8 mouse cellular contexts compared by ENCODE assay signal in the genomic region with DNA sequence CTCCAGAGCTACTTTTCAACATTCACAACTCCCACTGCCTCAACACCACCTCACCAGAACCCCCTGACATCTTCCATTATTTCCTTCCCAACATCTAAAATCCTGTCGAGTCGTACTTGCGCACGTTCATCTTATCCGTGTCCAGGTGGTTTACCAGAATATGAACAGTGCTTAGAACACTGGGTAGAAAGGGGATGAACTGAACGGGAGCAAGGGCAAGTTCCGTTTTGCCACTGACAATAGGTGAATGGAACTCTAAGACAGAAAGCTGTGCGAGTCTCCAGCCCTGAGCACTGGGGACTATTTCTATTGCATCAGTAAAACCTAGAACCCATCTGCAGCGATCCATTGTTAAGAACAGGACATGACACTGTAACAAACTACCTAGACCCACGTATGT. TPM values are rescaled to one million over a fixed set of nuclear protein-coding genes. Genes with fewer than 3 reads are reported as not detected.
DNase-seq lines count a peak whose midpoint lies in the region; ATAC-seq and TF ChIP-seq lines count a peak whose summit lies in the region.

No protein-coding gene starts in this region.

- no peak for TF ChIP-seq POLR2A in MEL (IDR thresholded peaks at IDR 0.05; ENCODE audit: control insufficient read depth in 1 of 2, insufficient read depth in 1 of 2, low read depth in 1 of 2, low read length in 2 of 2, poor library complexity in 1 of 2)

- peak overlapping the region; percentile 78 to 97 for H3K4me3 ChIP-seq in heart, embryonic 14.5 days (ENCODE audit: control insufficient read depth in 1 of 2, insufficient read depth in 1 of 2, low read depth in 1 of 2, low read length in 2 of 2)
- H3K4me3 ChIP-seq in MEL (ENCODE audit: control insufficient read depth in 1 of 2, insufficient read depth in 1 of 2, low read depth in 2 of 2, low read length in 2 of 2), result peak overlapping the region; percentile 96 to 97
- peak overlapping the region; percentile 99 for H3K4me3 ChIP-seq in heart, postnatal 0 days (ENCODE audit: low read depth, low read length)
- peak overlapping the region; percentile 97 for H3K4me3 ChIP-seq in midbrain, embryonic 12.5 days

- ATAC-seq in heart, embryonic 14.5 days (ENCODE audit: insufficient number of reproducible peaks, insufficient read depth, low FRiP score, low read depth), result no peak
- no peak for ATAC-seq in heart, postnatal 0 days (ENCODE audit: insufficient read depth, low read depth)
- no peak for ATAC-seq in midbrain, embryonic 12.5 days (ENCODE audit: low FRiP score, low read depth)
- ATAC-seq in monocyte, adult 5-6 weeks (replicated peaks; ENCODE audit: insufficient number of reproducible peaks, low FRiP score, low TSS enrichment, poor library complexity, severe bottlenecking), result no peak

- no peak for TF ChIP-seq CTCF in MEL (IDR thresholded peaks at IDR 0.05 in 2 of 3, conservative IDR thresholded peaks at IDR 0.05 in 1 of 3; ENCODE audit: control insufficient read depth in 1 of 3, insufficient read depth in 1 of 3, low read depth in 2 of 3, low read length in 3 of 3, poor library complexity in 1 of 3, severe bottlenecking in 1 of 3)
- TF ChIP-seq CTCF in heart, postnatal 0 days (IDR thresholded peaks at IDR 0.05; ENCODE audit: low read depth), result no peak

- TF ChIP-seq RAD21 in MEL (IDR thresholded peaks at IDR 0.05; ENCODE audit: low read depth, low read length), result no peak

- peaks cover 13 to 27% of the 10 kb centered on the region in 2 experiments for H3K4me1 ChIP-seq in heart, embryonic 14.5 days (ENCODE audit: control insufficient read depth in 2 of 2, insufficient read depth in 2 of 2, low read length in 2 of 2)
- H3K4me1 ChIP-seq in MEL (ENCODE audit: control insufficient read depth in 1 of 2, insufficient read depth in 2 of 2, low read length in 2 of 2), result peaks cover 3 to 12% of the 10 kb centered on the region in 2 experiments; a peak in 3 of 4 replicates
- peaks cover 27% of the 10 kb centered on the region for H3K4me1 ChIP-seq in heart, postnatal 0 days (ENCODE audit: control insufficient read depth, insufficient read depth)
- H3K4me1 ChIP-seq in midbrain, embryonic 12.5 days, result peaks cover 16% of the 10 kb centered on the region

- H3K4me2 ChIP-seq in heart, embryonic 14.5 days (ENCODE audit: low read length), result peak overlapping the region; percentile 77
- H3K4me2 ChIP-seq in heart, postnatal 0 days (ENCODE audit: low read depth, low read length), result peak overlapping the region; percentile 90
- H3K4me2 ChIP-seq in midbrain, embryonic 12.5 days (replicated peaks), result peak overlapping the region; percentile 60

- H3K36me3 ChIP-seq in heart, embryonic 14.5 days (ENCODE audit: control insufficient read depth, insufficient read depth, low read length), result no peaks in the 10 kb centered on the region
- H3K36me3 ChIP-seq in MEL (ENCODE audit: control insufficient read depth in 1 of 2, insufficient read depth in 2 of 2, low read length in 2 of 2), result peaks cover 0 to 17% of the 10 kb centered on the region in 2 experiments; a peak in 2 of 4 replicates
- H3K36me3 ChIP-seq in heart, postnatal 0 days (replicated peaks; ENCODE audit: control insufficient read depth, insufficient read depth, low read length), result no peaks in the 10 kb centered on the region
- H3K36me3 ChIP-seq in midbrain, embryonic 12.5 days, result no peaks in the 10 kb centered on the region

- H3K27me3 ChIP-seq in heart, embryonic 14.5 days (ENCODE audit: control insufficient read depth, insufficient read depth, low read length), result no peaks in the 10 kb centered on the region
- H3K27me3 ChIP-seq in MEL (ENCODE audit: control insufficient read depth in 1 of 2, insufficient read depth in 2 of 2, low read length in 2 of 2), result no peaks in the 10 kb centered on the region
- no peaks in the 10 kb centered on the region for H3K27me3 ChIP-seq in heart, postnatal 0 days (ENCODE audit: control insufficient read depth, insufficient read depth, low read length)
- H3K27me3 ChIP-seq in midbrain, embryonic 12.5 days, result no peaks in the 10 kb centered on the region

- peak overlapping the region; percentile 92 for H3K9ac ChIP-seq in heart, embryonic 14.5 days (ENCODE audit: low read length)
- peak overlapping the region; percentile 91 for H3K9ac ChIP-seq in MEL (ENCODE audit: control insufficient read depth, low read depth, low read length, poor library complexity, severe bottlenecking)
- H3K9ac ChIP-seq in heart, postnatal 0 days (replicated peaks; ENCODE audit: low read depth, low read length), result peak overlapping the region; percentile 92
- peak overlapping the region; percentile 87 for H3K9ac ChIP-seq in midbrain, embryonic 12.5 days (replicated peaks)

- 21% methylated on average over 10 of the region's 10 CpGs for WGBS in heart, embryonic 14.5 days
- WGBS in heart, postnatal 0 days, result 16% methylated on average over 10 of the region's 10 CpGs
- WGBS in midbrain, embryonic 12.5 days, result 31% methylated on average over 10 of the region's 10 CpGs

- H3K79me2 ChIP-seq in MEL (ENCODE audit: control insufficient read depth, insufficient read depth, low read length, poor library complexity), result peaks cover 57% of the 10 kb centered on the region

- H3K9me3 ChIP-seq in heart, embryonic 14.5 days (ENCODE audit: control insufficient read depth, low read length), result no peaks in the 10 kb centered on the region
- no peaks in the 10 kb centered on the region for H3K9me3 ChIP-seq in MEL (replicated peaks; ENCODE audit: insufficient read depth, low read length)
- no peaks in the 10 kb centered on the region for H3K9me3 ChIP-seq in heart, postnatal 0 days (replicated peaks; ENCODE audit: control insufficient read depth, low read length)
- H3K9me3 ChIP-seq in midbrain, embryonic 12.5 days, result no peaks in the 10 kb centered on the region

- no peak overlapping the region for H3K27ac ChIP-seq in heart, embryonic 14.5 days (replicated peaks in 1 of 2; ENCODE audit: control insufficient read depth in 1 of 2, insufficient read depth in 1 of 2, low read depth in 2 of 2, low read length in 2 of 2)
- H3K27ac ChIP-seq in MEL (ENCODE audit: control insufficient read depth, low read depth, low read length), result peak overlapping the region; percentile 39
- H3K27ac ChIP-seq in heart, postnatal 0 days (ENCODE audit: low read depth), result peak overlapping the region; percentile 93; the same call in 1 of the 2 replicates
- H3K27ac ChIP-seq in midbrain, embryonic 12.5 days (replicated peaks), result no peak overlapping the region

- DNase-seq in heart, adult 8-10 months (ENCODE audit: low spot score), result no peak
- DNase-seq in MEL (ENCODE audit: low read depth, low spot score), result peak; percentile 68
- no peak for DNase-seq in heart, postnatal 0 days (ENCODE audit: low spot score)
- DNase-seq in right cerebral cortex, adult 18-20 months, result no peak
- DNase-seq in gastrocnemius, adult 18-20 months (ENCODE audit: low spot score), result no peak

- no peak for TF ChIP-seq EP300 in MEL (IDR thresholded peaks at IDR 0.05; ENCODE audit: low read depth in 1 of 2, low read length in 2 of 2)
- TF ChIP-seq EP300 in heart, postnatal 0 days (IDR thresholded peaks at IDR 0.05; ENCODE audit: low read depth), result no peak

TF ChIP-seq in MEL, 35 proteins besides CTCF, POLR2A, EP300 and RAD21:
- peak; percentile 19; the same call in 1 of the 2 replicates for TF ChIP-seq SIN3A (IDR thresholded peaks at IDR 0.05; ENCODE audit: low read length)
- TF ChIP-seq MYC (IDR thresholded peaks at IDR 0.05; ENCODE audit: low read depth, low read length), result no peak
- TF ChIP-seq MXI1 (IDR thresholded peaks at IDR 0.05; ENCODE audit: low read depth, low read length), result peak; percentile 63; the same call in 1 of the 2 replicates
- no peak for TF ChIP-seq ZC3H11A (IDR thresholded peaks at IDR 0.05; ENCODE audit: low read depth, low read length)
- TF ChIP-seq MAX (IDR thresholded peaks at IDR 0.05; ENCODE audit: low read length), result no peak
- TF ChIP-seq NELFE (IDR thresholded peaks at IDR 0.05; ENCODE audit: low read depth, low read length), result no peak

RNA-seq across cellular contexts. Expression of gene Ice1, which starts 0.7 kb away (rescaled TPM):
- 18.2 and 19.5 TPM in 2 replicates for polyA plus RNA-seq in heart, embryonic 14.5 days (2014; fragmentation: Nextera tagmentation; extraction: Ambion mirVana)
- 10 to 100 TPM; 24.3 to 30.9 (median 26.7) TPM for total RNA-seq in heart, adult 8-10 months (2022)
- 37.6 and 39.2 TPM in 2 replicates for total RNA-seq in MEL (2012; rRNA removed)
- 10 to 100 TPM; 33.5 to 40.1 TPM for polyA plus RNA-seq in MEL (2012; ENCODE audit: insufficient read depth in 1 of 2, insufficient read length in 2 of 2, low read depth in 1 of 2, low replicate concordance in 2 of 2, missing spikeins in 1 of 2)
- total RNA-seq in heart, postnatal 0 days (2014; rRNA removed; ENCODE audit: low replicate concordance), result 21.0 and 29.5 TPM in 2 replicates
- polyA plus RNA-seq in heart, postnatal 0 days (2015; fragmentation: Nextera tagmentation; extraction: Ambion mirVana), result 7.2 and 7.7 TPM in 2 replicates
- polyA plus RNA-seq in midbrain, embryonic 12.5 days (2016; fragmentation: Nextera tagmentation; extraction: Ambion mirVana), result 32.0 and 34.2 TPM in 2 replicates
- total RNA-seq in monocyte, adult 5-6 weeks (2017), result 34.4 to 51.3 TPM (median 38.3 TPM) in 3 replicates
- total RNA-seq in gastrocnemius, adult 18-20 months (2021), result 10 to 100 TPM; 14.6 to 18.3 TPM

Comparison
In these comparisons a context has a peak if more than half of its experiments do, and no peak if none do; other contexts are left out.
1. H3K27ac ChIP-seq: peak in MEL (single experiment) and heart, postnatal 0 days (single experiment); none in heart, embryonic 14.5 days (0 of 2) and midbrain, embryonic 12.5 days (single experiment).
2. Peak in every context shown above with its lines, with median percentiles within 50 percentile points of each other: H3K4me2 ChIP-seq, H3K4me3 ChIP-seq and H3K9ac ChIP-seq.